Mouse (Mus musculus) MEL (cell line): ENCODE measurements around the gene Fmod. TPM values are rescaled to one million over a fixed set of nuclear protein-coding genes. Genes with fewer than 3 reads are reported as not detected.

Experiments
- DNase-seq: peaks from one replicate; pipeline ENCODE4 v3.0.0; 2011; ENCODE audit warnings: low read depth, low spot score
- H3K27ac ChIP-seq: 2 replicates; pipeline ENCODE4 v1.5.1; 2012; ENCODE audit warnings: low read depth, mild to moderate bottlenecking, control low read depth, low read length, moderate library complexity; ENCODE audit not compliant: control insufficient read depth
- H3K27me3 ChIP-seq, 2 experiments: fragments of 150-350 bp in 1 of 2; sonication (generic) in 1 of 2; 2 replicates each; pipeline ENCODE4 v1.6.1; 2012; ENCODE audit warnings: low read length in 2 of 2, mild to moderate bottlenecking in 2 of 2, improper control_type of control experiment in 1 of 2, moderate library complexity in 1 of 2; ENCODE audit not compliant: insufficient read depth in 2 of 2, control insufficient read depth in 1 of 2
- H3K36me3 ChIP-seq, 2 experiments: 2 replicates each; pipeline ENCODE4 v1.6.1; 2012 to 2014; ENCODE audit warnings: low read length in 2 of 2, improper control_type of control experiment in 1 of 2, inconsistent platforms in 1 of 2, mild to moderate bottlenecking in 1 of 2; ENCODE audit not compliant: insufficient read depth in 2 of 2, control insufficient read depth in 1 of 2
- H3K4me1 ChIP-seq, 2 experiments: fragments of 150-350 bp in 1 of 2; sonication (generic) in 1 of 2; 2 replicates each; pipeline ENCODE4 v1.6.1; 2012; ENCODE audit warnings: low read length in 2 of 2, improper control_type of control experiment in 1 of 2, mild to moderate bottlenecking in 1 of 2; ENCODE audit not compliant: insufficient read depth in 2 of 2, control insufficient read depth in 1 of 2
- H3K4me3 ChIP-seq, 2 experiments: fragments of 150-350 bp in 1 of 2; sonication (generic) in 1 of 2; 2 replicates each; pipeline ENCODE4 v1.5.1; 2012; ENCODE audit warnings: low read depth in 2 of 2, low read length in 2 of 2, mild to moderate bottlenecking in 2 of 2, moderate library complexity in 2 of 2, control low read depth in 1 of 2, improper control_type of control experiment in 1 of 2; ENCODE audit not compliant: control insufficient read depth in 1 of 2, insufficient read depth in 1 of 2
- H3K79me2 ChIP-seq: 2 replicates; pipeline ENCODE4 v1.6.1; 2012; ENCODE audit warnings: mild to moderate bottlenecking, low read length, moderate library complexity; ENCODE audit not compliant: control insufficient read depth, poor library complexity, insufficient read depth
- H3K9ac ChIP-seq: 2 replicates; pipeline ENCODE4 v1.6.1; 2012; ENCODE audit warnings: low read depth, mild to moderate bottlenecking, control low read depth, low read length, moderate library complexity; ENCODE audit not compliant: control insufficient read depth, poor library complexity, severe bottlenecking
- H3K9me3 ChIP-seq: fragments of 150-350 bp; sonication (generic); replicated peaks from 2 replicates; pipeline ENCODE4 v1.6.1; 2012; ENCODE audit warnings: mild to moderate bottlenecking, low read length, improper control_type of control experiment, moderate library complexity; ENCODE audit not compliant: insufficient read depth
- CHD1 ChIP-seq: IDR thresholded peaks from 2 replicates; pipeline ENCODE4 v1.6.1; 2012; ENCODE audit warnings: low read depth, mild to moderate bottlenecking, inconsistent platforms, low read length, improper control_type of control experiment
- CHD2 ChIP-seq: IDR thresholded peaks from 2 replicates; pipeline ENCODE4 v1.6.1; 2011; ENCODE audit warnings: low read length, improper control_type of control experiment
- CTCF ChIP-seq, 3 experiments: IDR thresholded peaks in 2 of 3; conservative IDR thresholded peaks in 1 of 3; 2 replicates each; pipeline ENCODE4 v1.5.1; 2011 to 2012; ENCODE audit warnings: low read length in 3 of 3, low read depth in 2 of 3, mild to moderate bottlenecking in 2 of 3, improper control_type of control experiment in 1 of 3, inconsistent platforms in 1 of 3, mixed read lengths in 1 of 3, moderate library complexity in 1 of 3; ENCODE audit not compliant: control insufficient read depth in 1 of 3, insufficient read depth in 1 of 3, poor library complexity in 1 of 3, severe bottlenecking in 1 of 3
- E2F4 ChIP-seq: IDR thresholded peaks from 2 replicates; pipeline ENCODE4 v1.6.1; 2011; ENCODE audit warnings: low read depth, low read length, improper control_type of control experiment, borderline replicate concordance
- ELF1 ChIP-seq: IDR thresholded peaks from 2 replicates; pipeline ENCODE4 v1.6.1; 2014; ENCODE audit warnings: low read depth, mild to moderate bottlenecking, inconsistent platforms, low read length, improper control_type of control experiment, moderate library complexity
- ETS1 ChIP-seq: IDR thresholded peaks from 2 replicates; pipeline ENCODE4 v1.6.1; 2012; ENCODE audit warnings: low read depth, mild to moderate bottlenecking, inconsistent platforms, low read length, improper control_type of control experiment, moderate library complexity
- HCFC1 ChIP-seq: IDR thresholded peaks from 2 replicates; pipeline ENCODE4 v1.6.1; 2012; ENCODE audit warnings: low read depth, mild to moderate bottlenecking, inconsistent platforms, low read length, improper control_type of control experiment, moderate library complexity
- JUND ChIP-seq: IDR thresholded peaks from 2 replicates; pipeline ENCODE4 v1.6.1; 2011; ENCODE audit warnings: low read depth, mild to moderate bottlenecking, improper control_type of control experiment, low read length
- KAT2A ChIP-seq: conservative IDR thresholded peaks from 2 replicates; pipeline ENCODE4 v1.6.1; 2012; ENCODE audit warnings: low read depth, low read length, improper control_type of control experiment, inconsistent platforms
- MAFK ChIP-seq: IDR thresholded peaks from 2 replicates; pipeline ENCODE4 v1.6.1; 2011; ENCODE audit warnings: low read depth, mild to moderate bottlenecking, low read length, improper control_type of control experiment, borderline replicate concordance
- MAX ChIP-seq: IDR thresholded peaks from 2 replicates; pipeline ENCODE4 v1.6.1; 2011; ENCODE audit warnings: low read length, improper control_type of control experiment
- MAZ ChIP-seq: IDR thresholded peaks from 2 replicates; pipeline ENCODE4 v1.6.1; 2012; ENCODE audit warnings: low read depth, mild to moderate bottlenecking, inconsistent platforms, low read length, improper control_type of control experiment
- MXI1 ChIP-seq: IDR thresholded peaks from 2 replicates; pipeline ENCODE4 v1.6.1; 2011; ENCODE audit warnings: mild to moderate bottlenecking, low read depth, low read length, improper control_type of control experiment
- MYB ChIP-seq: IDR thresholded peaks from 2 replicates; pipeline ENCODE4 v1.6.1; 2011; ENCODE audit warnings: mild to moderate bottlenecking, low read depth, low read length, improper control_type of control experiment
- MYC ChIP-seq: IDR thresholded peaks from 2 replicates; pipeline ENCODE4 v1.6.1; 2011; ENCODE audit warnings: low read depth, mild to moderate bottlenecking, low read length, improper control_type of control experiment, moderate library complexity
- NELFE ChIP-seq: IDR thresholded peaks from 2 replicates; pipeline ENCODE4 v1.6.1; 2011; ENCODE audit warnings: low read depth, low read length, improper control_type of control experiment
- NRF1 ChIP-seq: IDR thresholded peaks from 2 replicates; pipeline ENCODE4 v1.6.1; 2014; ENCODE audit warnings: low read depth, mild to moderate bottlenecking, inconsistent platforms, low read length, improper control_type of control experiment, moderate library complexity; ENCODE audit not compliant: poor library complexity, insufficient read depth, severe bottlenecking
- POLR2A ChIP-seq, 2 experiments: IDR thresholded peaks; 2 replicates each; pipeline ENCODE4 v1.6.1; 2011 to 2012; ENCODE audit warnings: low read length in 2 of 2, mild to moderate bottlenecking in 2 of 2, control low read depth in 1 of 2, improper control_type of control experiment in 1 of 2, low read depth in 1 of 2, moderate library complexity in 1 of 2; ENCODE audit not compliant: control insufficient read depth in 1 of 2, insufficient read depth in 1 of 2, poor library complexity in 1 of 2
- POLR2AphosphoS5 ChIP-seq: IDR thresholded peaks from 2 replicates; pipeline ENCODE4 v1.6.1; 2012; ENCODE audit warnings: low read depth, borderline replicate concordance, mild to moderate bottlenecking, inconsistent platforms, low read length, moderate library complexity, mixed read lengths
- RAD21 ChIP-seq: IDR thresholded peaks from 2 replicates; pipeline ENCODE4 v1.6.1; 2011; ENCODE audit warnings: mild to moderate bottlenecking, low read depth, low read length, improper control_type of control experiment
- SIN3A ChIP-seq: IDR thresholded peaks from 2 replicates; pipeline ENCODE4 v1.6.1; 2012; ENCODE audit warnings: low read length, improper control_type of control experiment, inconsistent platforms
- SMC3 ChIP-seq: IDR thresholded peaks from 2 replicates; pipeline ENCODE4 v1.6.1; 2011; ENCODE audit warnings: low read depth, low read length, improper control_type of control experiment
- TAL1 ChIP-seq: IDR thresholded peaks from 2 replicates; pipeline ENCODE4 v1.6.1; 2012; ENCODE audit warnings: mild to moderate bottlenecking, inconsistent platforms, low read length, moderate library complexity, mixed read lengths
- TCF12 ChIP-seq: IDR thresholded peaks from 2 replicates; pipeline ENCODE4 v1.6.1; 2014; ENCODE audit warnings: low read depth, mild to moderate bottlenecking, inconsistent platforms, low read length, improper control_type of control experiment, moderate library complexity
- USF1 ChIP-seq: IDR thresholded peaks from 2 replicates; pipeline ENCODE4 v1.6.1; 2014; ENCODE audit warnings: low read depth, mild to moderate bottlenecking, inconsistent platforms, low read length, improper control_type of control experiment, moderate library complexity
- ZC3H11A ChIP-seq: IDR thresholded peaks from 2 replicates; pipeline ENCODE4 v1.6.1; 2012; ENCODE audit warnings: low read depth, mild to moderate bottlenecking, inconsistent platforms, low read length, improper control_type of control experiment
- ZMIZ1 ChIP-seq: IDR thresholded peaks from 2 replicates; pipeline ENCODE4 v1.6.1; 2012; ENCODE audit warnings: low read depth, mild to moderate bottlenecking, inconsistent platforms, low read length, improper control_type of control experiment, moderate library complexity
- ZNF384 ChIP-seq: IDR thresholded peaks from 2 replicates; pipeline ENCODE4 v1.6.1; 2012; ENCODE audit warnings: low read depth, mild to moderate bottlenecking, inconsistent platforms, low read length, improper control_type of control experiment
- polyA plus RNA-seq, 2 experiments: library from polyadenylated mRNA; stranded (reverse) in 1 of 2; unstranded in 1 of 2; fragments of >175 nt in 1 of 2; fragments of >200 nt in 1 of 2; gene quantifications; 2 replicates each; pipeline versions ENCODE4 v1.2.1 to v1.2.4; 2012; ENCODE audit warnings: low replicate concordance in 2 of 2, low read depth in 1 of 2; ENCODE audit not compliant: insufficient read length in 2 of 2, insufficient read depth in 1 of 2, missing spikeins in 1 of 2
- total RNA-seq: library from RNA; depleted of rRNA; stranded (reverse); fragments of 300-350 nt; gene quantifications from 2 replicates; pipeline ENCODE4 v1.2.3, GENCODE M21; 2012

Gene Fmod
- total and polyA plus RNA-seq, 3 experiments = not detected

DNA sequence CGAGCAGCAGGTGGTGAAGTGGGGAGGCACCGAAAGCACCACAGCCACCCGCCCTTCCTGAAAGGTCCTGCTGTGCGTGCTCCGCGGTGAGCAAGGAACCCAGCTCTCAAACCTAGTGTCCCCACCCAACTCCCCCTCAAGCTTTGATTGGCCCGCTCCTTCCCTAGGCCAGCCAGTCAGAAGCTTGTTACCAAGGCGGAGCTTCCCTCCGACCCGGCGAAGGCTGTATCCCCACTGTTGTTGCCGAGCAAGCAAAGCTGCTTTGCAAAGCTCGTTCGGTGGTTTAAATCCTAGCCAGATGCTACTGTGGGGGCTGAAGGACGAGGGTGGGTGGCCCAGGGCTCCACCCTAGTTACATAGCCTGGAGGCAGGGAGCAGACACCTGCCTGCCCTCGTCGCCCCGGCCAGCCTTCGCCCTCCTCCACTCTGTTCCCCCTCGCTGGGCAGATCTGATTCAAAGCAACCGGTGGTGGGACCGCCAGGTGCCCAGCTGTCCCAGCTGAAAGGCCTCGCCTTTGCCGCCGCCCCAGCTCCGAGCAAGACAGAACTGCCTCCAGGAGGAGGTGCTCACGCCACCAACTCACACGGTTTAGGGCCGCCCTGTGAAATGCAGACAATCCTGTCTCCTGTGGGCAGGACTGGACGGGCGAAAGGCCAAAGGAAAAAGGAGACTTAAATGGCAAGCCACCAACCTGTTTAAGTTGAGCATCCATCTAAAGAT is 24.0 kb downstream of the Fmod start:
- DNase-seq = peak; percentile 96
- H3K9ac ChIP-seq = peak overlapping the region; percentile 69
- no peaks in the 10 kb centered on the region for H3K27me3 ChIP-seq
- H3K9me3 ChIP-seq = no peaks in the 10 kb centered on the region
- no peak for TF ChIP-seq TAL1
- no peak for TF ChIP-seq SMC3
- peak in 1 of 2 experiments; percentile 66; a peak in 2 of 4 replicates for TF ChIP-seq POLR2A (IDR thresholded peaks at IDR 0.05; ENCODE audit: control insufficient read depth in 1 of 2, insufficient read depth in 1 of 2, low read depth in 1 of 2, low read length in 2 of 2, poor library complexity in 1 of 2)
- no peak for TF ChIP-seq MYB
- TF ChIP-seq ETS1 = peak; percentile 10; the same call in 1 of the 2 replicates
- TF ChIP-seq SIN3A = peak; percentile 71
- TF ChIP-seq MXI1 = peak; percentile 55
- TF ChIP-seq JUND = no peak
- no peak for TF ChIP-seq MYC
- no peak for TF ChIP-seq POLR2AphosphoS5
- TF ChIP-seq KAT2A = no peak
- peak; percentile 41; the same call in 1 of the 2 replicates for TF ChIP-seq ZMIZ1
- 0 out of 2 replicates have a peak, but pooled peaks have one; percentile 5 for TF ChIP-seq HCFC1
- TF ChIP-seq USF1 = no peak
- no peak for TF ChIP-seq ZC3H11A
- no peak for TF ChIP-seq CHD1
- no peak for TF ChIP-seq NRF1
- TF ChIP-seq NELFE = peak; percentile 41; the same call in 1 of the 2 replicates
- TF ChIP-seq ELF1 = 0 out of 2 replicates have a peak, but pooled peaks have one; percentile 22
- TF ChIP-seq E2F4 = no peak
- peak; percentile 52; the same call in 1 of the 2 replicates for TF ChIP-seq TCF12
- TF ChIP-seq RAD21 = no peak
- no peak for TF ChIP-seq CHD2
- no peak for TF ChIP-seq MAFK
- TF ChIP-seq CTCF (IDR thresholded peaks at IDR 0.05 in 2 of 3, conservative IDR thresholded peaks at IDR 0.05 in 1 of 3; ENCODE audit: control insufficient read depth in 1 of 3, insufficient read depth in 1 of 3, low read depth in 2 of 3, low read length in 3 of 3, poor library complexity in 1 of 3, severe bottlenecking in 1 of 3) = peak in 1 of 3 experiments; percentile 28; a peak in 1 of 6 replicates
- peak; percentile 57; the same call in 1 of the 2 replicates for TF ChIP-seq MAX
- peak; percentile 82 for TF ChIP-seq MAZ
- TF ChIP-seq ZNF384 = no peak
- H3K27ac ChIP-seq = peak overlapping the region; percentile 78
- peak overlapping the region; percentile 48 to 55 for H3K4me3 ChIP-seq
- no peaks in the 10 kb centered on the region; the same call in 1 of the 2 replicates for H3K79me2 ChIP-seq
- peaks cover 0 to 21% of the 10 kb centered on the region in 2 experiments; a peak in 2 of 4 replicates for H3K36me3 ChIP-seq
- H3K4me1 ChIP-seq = peaks cover 17 to 25% of the 10 kb centered on the region in 2 experiments
